Mouse (Mus musculus): ENCODE data around the gene Scn3a.

The Scn3a gene

GRCm38 (mm10) chr2:65566793-65567787 lies at the start of gene Scn3a:
Scn3a (minus strand) TSS chr2:65567627.
- no peak for DNase-seq (ENCODE audit: extremely low read depth, low read depth, low spot score)

GRCm38 (mm10) chr2:65611887-65612286 lies 44.5 kb upstream of the Scn3a start:
- no peak for DNase-seq (ENCODE audit: extremely low read depth, low read depth, low spot score)

- no peak for DNase-seq (ENCODE audit: extremely low read depth, low read depth, low spot score)
Measured at GRCm38 (mm10) chr2:65607813-65608212, 40.4 kb upstream of the Scn3a start.

GRCm38 (mm10) chr2:65587679-65588078 lies 20.3 kb upstream of the Scn3a start:
- DNase-seq (ENCODE audit: extremely low read depth, low read depth, low spot score) = no peak

- no peak for DNase-seq (ENCODE audit: extremely low read depth, low read depth, low spot score)
Measured at GRCm38 (mm10) chr2:65567925-65568324, 498 bp upstream of the Scn3a start.

- no peak for DNase-seq (ENCODE audit: extremely low read depth, low read depth, low spot score)
Measured at GRCm38 (mm10) chr2:65563898-65564297, 3.5 kb downstream of the Scn3a start.

GRCm38 (mm10) chr2:65557719-65558118 lies 9.7 kb downstream of the Scn3a start:
- no peak for DNase-seq (ENCODE audit: extremely low read depth, low read depth, low spot score)

GRCm38 (mm10) chr2:65554662-65555061 lies 12.8 kb downstream of the Scn3a start:
- no peak for DNase-seq (ENCODE audit: extremely low read depth, low read depth, low spot score)

GRCm38 (mm10) chr2:65553473-65553872 lies 14.0 kb downstream of the Scn3a start:
- no peak for DNase-seq (ENCODE audit: extremely low read depth, low read depth, low spot score)

GRCm38 (mm10) chr2:65552727-65553126 lies 14.7 kb downstream of the Scn3a start:
- no peak for DNase-seq (ENCODE audit: extremely low read depth, low read depth, low spot score)

- no peak for DNase-seq (ENCODE audit: extremely low read depth, low read depth, low spot score)
Measured at GRCm38 (mm10) chr2:65552222-65552621, 15.2 kb downstream of the Scn3a start.

- DNase-seq (ENCODE audit: extremely low read depth, low read depth, low spot score) = no peak
Measured at GRCm38 (mm10) chr2:65551736-65552135, 15.7 kb downstream of the Scn3a start.

GRCm38 (mm10) chr2:65550564-65550963 lies 16.9 kb downstream of the Scn3a start:
- no peak for DNase-seq (ENCODE audit: extremely low read depth, low read depth, low spot score)

GRCm38 (mm10) chr2:65548665-65549064 lies 18.8 kb downstream of the Scn3a start:
- DNase-seq (ENCODE audit: extremely low read depth, low read depth, low spot score) = no peak

- no peak for DNase-seq (ENCODE audit: extremely low read depth, low read depth, low spot score)
Measured at GRCm38 (mm10) chr2:65547341-65547740, 20.1 kb downstream of the Scn3a start.

GRCm38 (mm10) chr2:65542906-65543592 lies 24.4 kb downstream of the Scn3a start:
- no peak for DNase-seq (ENCODE audit: extremely low read depth, low read depth, low spot score)

GRCm38 (mm10) chr2:65541781-65542180 lies 25.6 kb downstream of the Scn3a start:
- no peak for DNase-seq (ENCODE audit: extremely low read depth, low read depth, low spot score)

- DNase-seq (ENCODE audit: extremely low read depth, low read depth, low spot score) = no peak
Measured at GRCm38 (mm10) chr2:65538436-65538835, 29.0 kb downstream of the Scn3a start.

GRCm38 (mm10) chr2:65532127-65532854 lies 35.1 kb downstream of the Scn3a start:
- no peak for DNase-seq (ENCODE audit: extremely low read depth, low read depth, low spot score)

- DNase-seq (ENCODE audit: extremely low read depth, low read depth, low spot score) = no peak
Measured at GRCm38 (mm10) chr2:65529148-65529547, 38.3 kb downstream of the Scn3a start.

- no peak for DNase-seq (ENCODE audit: extremely low read depth, low read depth, low spot score)
Measured at GRCm38 (mm10) chr2:65516703-65517102, 50.7 kb downstream of the Scn3a start.
